Mouse (Mus musculus) adrenal gland, postnatal 14 days (tissue): ENCODE measurements around the gene Mtch2. TPM values are rescaled to one million over a fixed set of nuclear protein-coding genes. Genes with fewer than 3 reads are reported as not detected.
"Not testable (repeated sequence)": the region's sequence is repeated elsewhere in the genome, so short reads cannot be mapped to it uniquely, and the experiment has no call there.

Experiments
- DNase-seq: peaks from one replicate; pipeline ENCODE4 v3.0.0; 2021; ENCODE audit warnings: mixed read lengths
- long read RNA-seq, 2 experiments: library from polyadenylated mRNA; stranded (forward); transcript quantifications; one replicate each; pipeline ENCODE4 v2.0.0; 2021
- total RNA-seq: library from RNA; stranded (reverse); gene quantifications from 2 replicates; pipeline ENCODE4 v1.2.3, GENCODE M21; 2021

Mtch2 gene
- 416 and 423 TPM in 2 replicates for total RNA-seq
- long read RNA-seq, experiment 1, transcript Mtch2-205 (13 exons, 2,596 nt), result major isoform, 397 of 461 reads
- long read RNA-seq, experiment 1, partial matches to known transcripts, result 17 of 461 reads
- long read RNA-seq, experiment 1, other reads (novel, unspliced or antisense), result 42 of 461 reads
- long read RNA-seq, experiment 2, transcript Mtch2-205 (13 exons, 2,596 nt), result major isoform, 337 of 408 reads
- long read RNA-seq, experiment 2, partial matches to known transcripts, result 26 of 408 reads
- long read RNA-seq, experiment 2, other reads (novel, unspliced or antisense), result 38 of 408 reads

DNA sequence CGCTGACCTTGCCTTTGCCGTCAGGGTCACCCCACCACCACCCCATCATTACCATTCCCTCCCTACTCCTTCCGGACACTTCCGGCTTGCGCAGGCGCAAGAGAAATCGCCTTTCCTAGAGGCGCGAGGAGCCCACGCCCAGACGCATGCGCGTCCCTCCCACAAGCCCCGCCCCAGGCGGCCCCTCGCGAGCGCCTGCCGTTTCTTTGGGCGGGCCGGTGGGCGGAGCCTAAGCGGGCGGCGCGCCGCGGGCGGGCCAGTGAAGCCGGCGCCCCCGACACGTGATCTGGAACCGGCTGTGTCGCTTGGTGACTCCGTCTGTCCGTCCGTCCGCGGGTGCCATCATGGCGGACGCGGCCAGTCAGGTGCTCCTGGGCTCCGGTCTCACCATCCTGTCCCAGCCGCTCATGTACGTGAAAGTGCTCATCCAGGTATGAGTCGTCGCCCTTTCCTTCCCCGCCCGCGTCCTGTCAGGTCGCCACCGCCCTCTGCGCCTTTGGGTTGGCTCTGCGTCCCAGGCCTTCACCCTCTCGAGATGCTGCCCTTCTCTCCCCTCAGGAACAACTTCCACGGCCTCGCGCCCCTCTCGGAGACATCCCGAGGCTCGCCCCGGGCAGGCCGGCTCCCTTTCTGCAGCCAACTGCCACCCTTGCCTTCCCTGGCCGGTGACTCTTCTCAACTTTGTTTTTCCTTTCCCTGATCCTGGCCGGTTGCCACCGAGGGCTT lies at the start of gene Mtch2:
Gene Mtch2 (plus strand): TSS at position 201 of the 726 bp plus-strand sequence.
- peak; percentile 99 for DNase-seq

DNA sequence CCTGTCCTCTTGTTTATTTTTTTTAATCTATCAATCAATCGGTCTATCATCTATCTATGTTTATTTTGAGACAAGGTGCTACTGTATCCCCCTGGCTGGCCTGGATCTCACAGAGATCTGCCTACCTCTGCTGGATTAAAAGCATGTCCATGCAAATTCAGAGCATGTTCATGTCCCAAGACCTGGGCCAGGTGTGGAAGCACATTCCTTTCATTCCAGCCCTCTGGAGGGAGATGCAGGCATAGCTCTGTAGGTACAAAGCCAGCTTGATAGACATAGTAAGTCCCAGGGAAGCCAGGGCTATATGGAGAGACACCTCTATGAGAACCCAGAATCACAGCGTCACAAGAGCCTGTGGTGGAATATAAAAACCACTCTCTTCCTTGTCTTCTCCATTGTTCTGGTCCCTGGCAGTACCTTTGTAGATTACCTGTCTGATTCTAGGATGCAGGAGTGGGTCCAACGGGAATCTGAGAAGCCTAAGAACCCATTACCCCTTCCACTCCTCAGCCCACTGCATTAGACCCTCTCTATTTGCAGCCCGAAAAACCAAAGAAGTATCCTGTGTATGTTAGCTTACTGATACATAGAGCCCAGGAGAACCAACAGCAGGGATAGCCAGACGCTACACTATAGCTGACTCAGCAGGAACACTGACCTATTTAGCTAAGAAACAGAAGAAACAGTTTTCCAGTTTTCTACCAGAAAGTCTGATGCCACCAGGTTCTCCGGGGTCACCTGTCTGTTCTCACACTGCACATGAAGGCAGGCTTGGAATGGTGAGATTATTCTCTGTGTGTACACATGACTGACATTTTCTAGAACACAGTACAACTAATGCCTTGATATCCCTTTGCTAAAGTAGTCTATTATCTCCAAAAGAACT lies 38.5 kb upstream of the Mtch2 start:
- DNase-seq, result no peak

DNA sequence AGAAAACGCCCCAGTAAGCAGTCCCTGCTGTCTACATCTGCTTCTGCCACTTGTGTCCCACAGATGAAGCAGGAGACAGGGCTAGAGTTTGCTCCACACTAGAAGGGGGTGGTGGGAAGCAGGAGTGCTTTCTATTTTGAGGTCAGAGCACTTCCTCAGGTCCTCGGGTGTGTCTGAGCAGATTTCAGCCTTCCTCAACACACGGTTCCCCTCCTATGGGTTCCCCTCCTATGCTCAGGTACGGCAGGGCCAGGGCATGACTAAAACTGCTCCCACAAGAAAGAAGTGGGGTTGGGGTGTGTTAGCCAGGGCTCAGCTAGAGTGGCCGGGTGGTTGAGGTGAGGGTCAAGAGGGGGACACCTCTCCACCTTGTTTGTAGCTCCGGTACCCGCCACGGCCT lies 36.2 kb upstream of the Mtch2 start:
- DNase-seq, result no peak

DNA sequence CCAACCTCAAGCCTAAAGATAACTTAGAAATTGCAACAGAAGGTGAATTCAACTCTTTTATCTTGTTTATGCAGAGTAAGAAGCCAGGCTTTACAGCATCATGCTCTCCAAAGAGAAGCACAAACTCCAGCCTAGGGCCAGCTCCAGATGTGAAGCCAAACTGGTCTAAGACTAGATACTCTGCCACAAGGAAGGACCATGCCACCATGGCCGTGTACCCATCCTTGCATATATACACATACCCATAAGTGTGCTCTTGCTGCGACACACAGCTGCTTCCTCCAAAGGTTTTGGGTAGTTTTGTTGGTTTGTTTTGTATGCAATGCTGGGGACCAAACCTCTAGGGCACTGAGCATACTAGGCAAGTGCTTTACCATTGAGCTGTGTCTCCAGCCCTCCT lies 31.7 kb upstream of the Mtch2 start:
- DNase-seq, result no peak

DNA sequence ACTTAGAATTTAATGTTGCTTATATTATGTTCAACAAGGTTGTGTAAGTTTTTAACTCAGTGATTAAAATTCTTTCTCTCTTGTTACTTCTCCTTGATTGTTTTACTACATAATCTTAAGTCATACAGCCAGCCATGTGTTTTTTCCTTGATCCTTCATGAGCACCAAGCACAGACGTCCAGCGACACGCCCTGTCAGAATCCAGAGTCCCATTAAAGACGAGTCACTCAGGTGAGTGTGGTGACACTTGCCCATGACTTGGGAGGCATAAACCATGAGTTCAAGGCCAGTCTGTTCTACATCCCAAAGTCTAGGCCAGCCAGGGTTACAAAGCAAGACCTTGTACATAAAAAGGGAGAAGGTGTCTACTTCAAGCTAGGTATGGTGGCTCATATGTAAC lies 30.8 kb upstream of the Mtch2 start:
- no peak for DNase-seq

DNA sequence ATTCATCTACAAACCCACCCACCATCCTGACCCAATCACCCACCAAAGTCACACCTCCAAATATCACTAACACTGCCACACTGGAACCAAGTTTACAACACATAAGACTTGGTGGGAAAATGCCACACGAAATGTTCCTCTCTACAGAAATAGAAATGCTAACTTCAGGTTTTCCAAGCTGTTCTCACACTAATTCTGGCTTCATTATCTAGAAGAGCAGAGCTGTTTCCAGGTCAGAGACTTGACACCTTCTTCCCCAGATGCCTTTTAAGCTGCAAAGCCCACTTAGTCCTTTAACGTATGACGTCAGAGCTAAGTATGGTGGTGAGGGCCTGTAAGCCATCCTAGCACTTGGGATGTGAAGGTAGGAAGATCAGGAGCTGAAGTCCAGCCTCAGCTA lies 28.2 kb upstream of the Mtch2 start:
- no peak for DNase-seq

DNA sequence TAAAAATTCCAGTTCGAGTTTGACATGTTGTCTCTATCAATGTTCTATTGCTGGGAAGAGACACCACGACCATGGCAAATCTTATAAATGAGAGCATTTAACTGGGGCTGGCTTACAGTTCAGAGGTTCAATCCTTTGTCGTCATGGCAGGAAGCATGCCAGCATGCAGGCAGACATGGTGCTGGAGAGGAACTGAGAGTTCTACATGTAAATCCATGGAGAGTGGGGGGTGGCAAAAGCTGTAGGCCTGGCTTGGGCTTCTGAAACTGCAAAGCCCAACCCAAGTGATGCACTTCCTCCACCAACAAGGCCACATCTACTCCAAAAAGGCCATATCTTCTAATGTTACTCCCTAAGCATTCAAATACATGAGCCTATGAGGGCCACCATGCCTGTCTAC lies 26.1 kb upstream of the Mtch2 start:
- DNase-seq, result no peak

DNA sequence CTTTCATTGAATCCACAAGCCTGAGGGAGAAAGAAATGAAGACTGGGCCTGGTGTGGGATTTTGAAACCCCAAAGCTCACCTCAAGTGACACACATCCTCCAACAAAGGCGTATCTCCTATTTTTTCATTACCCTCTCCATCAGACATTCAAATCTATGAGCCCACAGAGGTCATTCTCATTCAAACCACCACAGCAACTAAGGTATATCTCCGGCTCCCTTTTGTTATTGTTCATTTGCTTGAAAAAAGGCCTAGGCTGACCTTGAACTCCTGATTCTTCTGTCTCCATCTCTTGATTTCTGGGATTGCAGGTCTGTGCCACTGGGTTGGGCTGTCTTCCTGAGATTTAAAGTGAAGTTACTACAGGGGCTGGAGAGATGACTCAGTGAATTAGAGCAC lies 24.0 kb upstream of the Mtch2 start:
- no peak for DNase-seq

DNA sequence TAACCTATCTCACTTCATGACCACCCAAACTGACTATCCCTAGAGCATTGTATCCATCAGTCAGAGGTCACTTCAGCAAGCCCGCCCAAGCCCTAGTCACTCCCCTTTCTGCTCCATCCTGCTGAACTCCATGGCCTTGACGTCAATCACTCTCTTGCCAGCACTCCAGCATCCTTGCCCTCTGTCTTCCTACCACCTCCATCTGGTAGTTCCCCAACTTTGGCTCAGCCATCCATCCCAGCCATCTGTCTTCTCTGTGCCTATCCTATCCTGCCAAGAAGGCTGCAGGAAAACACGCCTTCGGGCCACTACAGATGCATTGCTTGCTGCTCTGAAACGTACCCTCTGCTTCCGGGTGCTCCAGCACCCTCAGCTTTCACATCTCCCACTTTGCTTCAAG lies 23.2 kb upstream of the Mtch2 start:
- no peak for DNase-seq

DNA sequence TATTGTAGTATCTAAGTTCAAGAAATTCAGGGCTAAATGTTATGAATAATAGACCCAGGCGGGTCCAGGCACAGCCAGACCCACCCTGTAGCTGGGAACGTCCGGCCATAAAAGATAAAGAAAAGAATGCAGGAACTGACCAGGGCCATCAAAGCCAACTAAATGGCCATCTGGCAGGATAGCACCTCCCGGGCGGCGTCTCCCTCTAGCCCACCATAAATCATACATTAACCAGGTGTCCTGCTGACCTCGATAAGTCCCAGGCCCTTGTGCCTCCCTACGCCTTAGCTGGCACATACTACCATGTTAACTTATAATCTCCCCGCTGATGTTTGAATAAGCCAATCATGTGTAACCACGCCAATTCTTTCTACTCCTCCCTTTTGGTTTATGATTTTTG lies 22.4 kb upstream of the Mtch2 start:
- not testable (repeated sequence) for DNase-seq

DNA sequence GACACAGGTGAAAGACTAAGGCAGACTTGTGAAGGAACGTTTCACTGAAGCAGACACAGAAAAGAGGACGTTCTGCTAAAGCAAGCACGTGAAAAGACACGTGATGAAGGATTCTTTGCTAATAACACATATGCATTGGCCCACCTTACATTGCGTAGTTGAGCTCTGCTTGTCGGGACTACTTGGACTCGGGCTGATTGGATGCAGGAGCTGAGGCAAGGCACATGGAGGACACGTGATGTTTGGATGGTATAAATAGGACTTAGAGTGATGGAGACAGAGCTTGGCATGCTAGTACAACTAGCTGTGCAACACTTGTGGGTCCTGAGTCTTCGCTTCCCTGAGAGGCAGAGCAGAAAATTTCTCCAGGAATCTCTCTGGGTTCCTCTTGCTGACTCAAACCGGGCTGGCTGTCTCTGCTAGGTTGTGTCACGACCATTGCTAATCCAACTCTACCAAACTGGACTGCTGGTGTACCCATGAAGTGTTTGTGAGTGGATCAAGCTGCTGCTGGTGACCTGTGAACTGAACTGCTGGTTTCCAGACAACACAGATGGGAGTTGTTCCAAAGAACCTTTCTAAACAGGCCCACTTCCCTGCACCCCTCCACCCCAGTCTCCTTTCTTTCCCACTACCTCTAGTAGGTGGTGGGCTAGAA lies 21.3 kb upstream of the Mtch2 start:
- DNase-seq, result no peak

DNA sequence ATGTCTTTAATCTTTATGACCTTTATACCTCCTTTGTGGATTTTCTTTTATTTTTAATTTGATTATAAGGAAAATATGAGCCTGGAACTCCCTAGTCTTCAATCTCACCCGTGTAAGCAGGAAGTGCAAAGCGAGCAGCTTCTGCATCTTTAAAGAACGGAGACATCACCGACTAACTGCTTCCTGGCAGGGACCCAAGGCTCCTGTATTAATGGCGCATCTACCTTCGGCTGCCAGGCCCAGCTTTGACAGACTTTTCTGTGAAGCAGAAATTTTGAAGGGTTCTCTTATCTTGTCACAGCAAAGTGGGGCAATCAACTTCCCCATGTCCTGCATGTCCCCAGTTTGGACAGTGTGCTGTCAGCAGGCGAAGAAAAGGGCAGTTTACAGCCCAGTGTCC lies 18.2 kb upstream of the Mtch2 start:
- DNase-seq, result peak; percentile 14

DNA sequence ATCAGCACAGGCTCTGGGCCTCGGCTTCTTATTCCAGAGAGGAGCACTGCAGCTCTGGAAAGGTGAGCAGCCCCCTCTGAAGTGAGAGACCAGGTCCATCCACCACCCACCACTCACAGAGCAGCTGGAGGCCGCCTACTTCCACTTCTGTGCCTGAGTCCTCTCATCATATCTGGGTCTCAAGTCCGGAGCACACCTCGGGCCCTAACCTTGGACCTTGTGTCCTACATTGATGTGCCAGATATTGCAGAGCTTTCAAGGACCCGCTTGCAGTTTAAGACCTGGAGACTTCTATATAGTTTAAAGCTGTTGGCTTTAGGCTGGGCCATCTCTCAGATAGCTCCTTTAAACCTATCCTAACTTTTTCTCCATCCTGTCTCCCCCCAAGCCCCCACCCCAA lies 13.5 kb upstream of the Mtch2 start:
- no peak for DNase-seq

DNA sequence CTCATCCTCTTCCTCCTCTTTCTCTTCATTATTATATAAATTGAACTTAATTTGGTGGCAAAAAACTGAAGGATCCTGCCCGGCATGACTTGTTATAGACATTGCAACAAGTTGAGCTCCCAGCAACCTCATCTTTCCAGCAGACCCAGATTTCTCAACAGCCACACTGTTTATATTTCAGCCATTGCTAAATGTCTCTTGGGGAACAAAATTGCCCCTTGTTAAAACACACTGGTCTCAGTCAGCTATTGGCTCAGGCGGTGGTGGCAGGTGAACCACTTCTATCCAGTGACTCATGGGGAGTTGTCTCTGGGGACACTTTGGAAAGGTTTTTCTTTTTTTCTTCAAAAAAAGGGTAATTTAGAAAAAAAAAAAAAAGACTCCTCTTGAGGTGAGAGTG lies 8.3 kb upstream of the Mtch2 start:
- DNase-seq, result no peak

DNA sequence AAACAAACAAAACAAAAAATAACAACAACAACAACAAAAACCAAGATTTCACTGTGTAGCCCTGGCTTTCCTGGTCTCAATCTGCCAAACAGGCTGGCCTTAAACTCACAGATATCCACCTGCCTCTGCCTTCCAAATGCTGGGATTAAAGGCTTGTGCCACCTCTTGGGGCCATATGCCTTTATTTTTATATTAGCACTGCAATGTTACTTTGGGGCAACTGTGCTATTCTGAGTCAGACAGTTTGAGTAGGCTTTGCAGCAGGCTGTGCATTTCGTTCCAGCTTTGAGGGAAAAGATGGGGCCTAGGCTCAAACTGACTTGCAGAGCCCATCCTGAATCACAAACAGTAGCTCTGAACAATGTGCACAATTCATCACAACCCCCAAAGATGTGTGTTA lies 3.3 kb upstream of the Mtch2 start:
- no peak for DNase-seq

DNA sequence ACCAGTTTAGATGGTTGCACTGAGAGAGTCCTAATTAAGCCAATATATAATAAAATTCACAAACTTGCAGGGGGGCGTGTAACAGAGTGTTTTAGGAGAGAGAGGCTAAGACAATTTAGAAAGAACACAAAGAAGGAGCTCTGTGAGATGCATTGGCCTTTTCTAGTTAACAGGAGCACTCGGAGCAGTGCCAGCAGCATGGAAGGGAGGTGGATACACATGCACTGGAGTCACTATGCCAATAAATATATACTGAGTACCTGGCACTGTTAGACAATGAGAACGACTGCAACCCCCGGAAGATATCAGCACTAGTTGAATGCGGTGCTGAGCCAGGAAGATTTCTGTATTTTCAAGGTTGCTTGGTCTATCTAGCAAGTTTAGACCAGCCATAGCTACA lies 2.7 kb upstream of the Mtch2 start:
- DNase-seq, result no peak

DNA sequence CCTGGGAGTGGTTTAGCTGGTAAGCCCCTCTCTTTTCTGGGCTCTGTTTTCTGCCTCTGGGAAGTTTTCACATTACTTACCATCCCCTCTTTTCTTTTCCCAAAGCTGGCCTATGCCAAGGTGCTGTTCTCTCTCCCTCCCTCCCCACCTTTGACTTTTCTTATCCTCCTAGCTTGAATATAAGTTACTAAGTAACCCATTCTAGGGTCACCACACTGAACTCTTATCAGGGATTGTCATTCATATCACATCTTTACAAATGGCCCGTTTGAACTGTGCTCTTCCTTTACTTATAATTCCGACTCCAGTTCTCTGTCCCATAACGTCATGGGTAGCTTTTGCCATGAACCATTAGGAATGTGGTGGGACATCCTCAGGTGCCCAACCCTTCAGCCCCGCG lies 1.7 kb upstream of the Mtch2 start:
- DNase-seq, result no peak

DNA sequence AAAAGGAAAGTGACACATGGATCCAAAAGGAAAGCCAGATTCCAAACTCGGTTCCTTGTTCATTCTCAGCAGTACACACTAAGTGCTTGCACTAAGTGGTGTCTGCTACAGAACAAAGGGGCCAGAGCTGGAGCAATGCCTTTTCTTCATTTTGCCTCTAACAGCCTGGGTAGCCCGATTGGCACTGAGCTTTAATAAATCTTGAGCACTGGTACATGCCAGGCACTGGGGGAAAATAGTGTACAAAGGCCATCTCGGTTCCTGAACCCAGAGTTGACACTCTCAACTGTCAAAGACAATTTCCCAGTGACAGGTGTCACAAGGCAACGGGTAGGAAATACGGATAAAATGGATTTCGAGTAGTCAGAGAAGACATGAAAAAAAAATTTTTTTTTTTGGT lies 784 bp upstream of the Mtch2 start:
- peak; percentile 58 for DNase-seq

DNA sequence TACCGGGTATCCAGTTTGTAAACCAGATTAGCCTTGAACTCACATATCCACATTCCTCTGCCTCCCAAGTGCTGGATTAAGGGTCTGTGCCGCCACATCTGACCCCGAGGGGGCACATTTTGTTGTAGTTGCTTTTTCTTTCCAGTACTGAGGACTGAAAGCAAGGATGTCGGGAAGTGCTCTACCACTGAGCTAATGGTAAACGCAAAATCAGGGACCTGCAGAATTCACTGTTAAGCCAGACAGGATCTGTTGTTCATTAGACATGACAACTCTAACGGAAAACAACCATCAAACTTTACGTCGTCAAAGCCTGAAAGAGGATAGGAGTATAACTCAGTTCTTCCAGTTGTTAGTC lies 379 bp upstream of the Mtch2 start:
- DNase-seq, result no peak

DNA sequence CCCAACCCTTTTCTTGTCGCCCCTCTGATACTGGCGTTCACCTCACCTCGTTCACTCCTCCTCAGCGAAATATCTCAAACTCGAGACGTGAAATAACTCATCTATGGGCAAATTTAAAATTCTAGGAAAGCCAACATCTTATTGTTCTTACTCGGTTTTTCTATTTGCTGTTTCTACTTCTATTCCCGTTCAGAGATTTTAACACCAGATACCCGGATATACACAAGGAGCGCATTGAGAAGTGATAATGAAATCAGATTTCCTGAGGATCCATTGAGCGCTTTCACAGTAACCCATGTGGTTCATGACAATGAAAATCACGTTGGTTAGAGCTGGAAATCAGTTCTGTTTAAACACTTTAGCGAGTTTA lies 711 bp downstream of the Mtch2 start:
- no peak for DNase-seq

DNA sequence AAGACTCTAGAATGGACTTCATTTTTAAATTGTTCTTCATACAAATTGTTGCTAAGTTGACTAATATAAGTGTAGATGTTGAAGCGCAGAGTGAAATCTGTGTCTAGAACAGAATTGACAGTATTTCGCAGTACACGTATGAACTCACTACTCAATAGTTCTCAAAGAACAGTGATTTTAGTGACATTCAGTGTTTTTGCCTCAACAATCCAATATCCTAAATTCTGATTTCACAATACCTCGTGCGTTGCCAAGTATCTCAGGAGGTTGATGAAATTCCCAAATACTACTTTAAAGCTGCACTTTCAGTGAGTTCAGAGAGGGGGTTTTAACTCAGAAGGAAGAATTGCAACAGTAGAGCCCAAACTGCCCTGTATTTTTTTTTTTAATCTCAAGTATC lies 1.4 kb downstream of the Mtch2 start:
- no peak for DNase-seq

DNA sequence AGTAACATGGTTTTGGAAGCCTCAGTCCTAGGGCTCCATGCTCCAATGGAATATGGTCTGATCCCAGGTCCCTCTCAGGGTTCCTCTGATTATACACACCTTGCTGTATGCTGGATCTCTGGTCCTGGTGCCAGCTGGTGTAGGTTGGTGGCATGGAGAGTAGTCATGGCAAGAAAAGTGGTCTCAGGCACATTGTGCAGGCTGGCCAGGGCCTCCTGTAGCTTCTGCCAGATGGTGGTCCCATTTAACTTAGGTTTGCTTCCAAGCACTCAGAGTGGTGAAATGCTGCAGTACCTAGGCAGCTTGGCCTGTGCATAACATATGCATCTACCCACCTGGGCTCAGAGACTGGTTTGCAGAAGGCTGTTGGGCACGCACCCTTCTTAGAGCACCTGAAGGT lies 3.4 kb downstream of the Mtch2 start:
- no peak for DNase-seq

DNA sequence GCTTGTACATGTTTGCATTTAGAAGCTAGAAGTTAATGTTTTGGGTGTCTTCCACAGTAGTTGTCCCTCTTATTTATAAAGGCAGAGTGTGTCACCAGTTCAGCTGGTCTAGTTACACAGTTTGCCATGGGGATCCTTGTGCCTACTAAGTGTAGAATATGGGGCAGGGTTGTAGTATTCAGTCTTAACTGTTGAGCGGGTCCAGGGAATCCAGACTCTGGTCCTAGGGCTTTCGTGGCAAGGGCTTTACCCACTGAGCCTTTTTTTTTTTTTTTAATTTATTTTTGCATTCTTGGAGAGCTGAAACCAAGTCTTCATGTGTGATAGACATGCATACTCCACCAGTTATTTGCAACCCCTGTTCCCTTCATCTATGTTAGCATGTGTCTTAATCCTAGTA lies 14.5 kb downstream of the Mtch2 start:
- DNase-seq, result no peak
